Mouse (Mus musculus) testis, adult 2 months (tissue): ENCODE results near the gene Mkrn1.

Source experiments
- CTCF ChIP-seq: fragments of 200-500 bp; IDR thresholded peaks from 2 replicates; pipeline ENCODE4 v1.5.1; 2012; ENCODE audit warnings: low read depth, mild to moderate bottlenecking, inconsistent platforms, low read length, moderate library complexity; ENCODE audit not compliant: control insufficient read depth, insufficient read depth, insufficient replicate concordance
- POLR2A ChIP-seq: fragments of 200-500 bp; IDR thresholded peaks from 2 replicates; pipeline ENCODE4 v1.6.1; 2012; ENCODE audit warnings: low read depth, mild to moderate bottlenecking, inconsistent platforms, low read length, moderate library complexity; ENCODE audit not compliant: control insufficient read depth

DNA sequence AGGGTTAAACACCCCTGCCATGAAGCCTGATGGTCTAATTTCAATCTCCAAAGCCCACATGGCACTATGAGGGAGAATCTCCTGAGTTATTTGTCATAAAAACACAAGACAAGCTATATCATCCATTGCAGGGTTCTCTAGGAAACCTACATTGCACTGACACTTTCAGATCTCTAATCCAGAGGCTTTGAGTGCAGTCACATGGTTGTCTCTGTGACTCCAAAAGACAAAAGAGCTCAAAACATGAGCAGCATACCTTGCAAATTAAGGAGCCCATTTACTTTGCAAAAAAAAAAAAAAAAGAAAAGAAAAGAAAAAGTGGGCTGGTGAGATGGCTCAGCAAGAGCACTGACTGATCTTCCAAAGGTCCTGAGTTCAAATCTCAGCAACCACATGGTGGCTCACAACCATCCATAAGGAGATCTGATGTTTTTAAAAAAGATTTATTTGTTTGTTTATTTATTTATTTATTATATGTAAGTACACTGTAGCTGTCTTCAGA, 22.6 kb upstream of the Mkrn1 start:
- TF ChIP-seq POLR2A (no peak), CTCF (no peak)
